Mouse (Mus musculus) ES-Bruce4 (cell line): ENCODE results near the gene Slamf6.

Source experiments
- CTCF ChIP-seq: IDR thresholded peaks from one replicate; pipeline ENCODE4 v1.8.1; 2011; ENCODE audit warnings: low read depth, low read length
- POLR2A ChIP-seq: IDR thresholded peaks from one replicate; pipeline ENCODE4 v1.8.1; 2011; ENCODE audit warnings: low read length; ENCODE audit not compliant: insufficient read depth

- TF ChIP-seq POLR2A = no peak
- TF ChIP-seq CTCF = no peak
Measured at GRCm38 (mm10) chr1:171922844-171923243, 5.5 kb downstream of the Slamf6 start.
